Mouse (Mus musculus) myocyte (in vitro differentiated cells): ENCODE measurements at regions not wholly inside any gene's neighbourhood (a gene's known extent, or its start where the extent isn't known, plus 50 kb on each side); places are given as distances from the start of the nearest gene placed in this dataset.

Experiments
- H3K27me3 ChIP-seq: one replicate; pipeline ENCODE4 v1.6.1; 2011; ENCODE audit not compliant: control insufficient read depth, insufficient read depth, insufficient read length
- H3K36me3 ChIP-seq: one replicate; pipeline ENCODE4 v1.6.1; 2011; ENCODE audit not compliant: control insufficient read depth, insufficient read depth
- H3K4me2 ChIP-seq: one replicate; pipeline ENCODE4 v1.6.1; 2011; ENCODE audit warnings: low read depth, control low read depth
- H3K4me3 ChIP-seq: one replicate; pipeline ENCODE4 v1.5.1; 2011; ENCODE audit warnings: mild to moderate bottlenecking, control low read depth, moderate library complexity
- H3K79me2 ChIP-seq: one replicate; pipeline ENCODE4 v1.6.1; 2011; ENCODE audit not compliant: control insufficient read depth, insufficient read depth
- H3ac ChIP-seq: one replicate; pipeline ENCODE4 v1.6.1; 2011; ENCODE audit not compliant: control insufficient read depth, insufficient read length
- CEBPB ChIP-seq: IDR thresholded peaks from 2 replicates; pipeline ENCODE4 v1.6.1; 2011; ENCODE audit warnings: mild to moderate bottlenecking, moderate library complexity; ENCODE audit not compliant: poor library complexity, insufficient read depth, severe bottlenecking
- E2F4 ChIP-seq: IDR thresholded peaks from one replicate; pipeline ENCODE4 v1.6.1; 2011; ENCODE audit warnings: mild to moderate bottlenecking, control low read depth, moderate library complexity; ENCODE audit not compliant: insufficient read depth
- MAX ChIP-seq: IDR thresholded peaks from one replicate; pipeline ENCODE4 v1.6.1; 2011; ENCODE audit warnings: low read depth, mild to moderate bottlenecking, control low read depth
- MYOD1 ChIP-seq, 3 experiments: IDR thresholded peaks; one replicate each; pipeline ENCODE4 v1.6.1; 2011; ENCODE audit warnings: control low read depth in 2 of 3, low read depth in 2 of 3, mild to moderate bottlenecking in 2 of 3, moderate library complexity in 1 of 3; ENCODE audit not compliant: insufficient read length in 2 of 3, control insufficient read depth in 1 of 3
- MYOG ChIP-seq, 3 experiments: IDR thresholded peaks; one replicate each; pipeline ENCODE4 v1.6.1; 2011; ENCODE audit warnings: control low read depth in 2 of 3, low read depth in 2 of 3, mild to moderate bottlenecking in 2 of 3; ENCODE audit not compliant: insufficient read length in 2 of 3, control insufficient read depth in 1 of 3, insufficient read depth in 1 of 3
- POLR2A ChIP-seq: IDR thresholded peaks from one replicate; pipeline ENCODE4 v1.6.1; 2011; ENCODE audit warnings: low read depth, mild to moderate bottlenecking, control low read depth, moderate library complexity; ENCODE audit not compliant: insufficient read length
- POLR2AphosphoS2 ChIP-seq: IDR thresholded peaks from one replicate; pipeline ENCODE4 v1.6.1; 2011; ENCODE audit warnings: low read depth, control low read depth; ENCODE audit not compliant: insufficient read length
- REST ChIP-seq: IDR thresholded peaks from one replicate; pipeline ENCODE4 v1.6.1; 2011; ENCODE audit warnings: mild to moderate bottlenecking, control low read depth, moderate library complexity; ENCODE audit not compliant: insufficient read depth, insufficient read length
- SRF ChIP-seq: IDR thresholded peaks from one replicate; pipeline ENCODE4 v1.6.1; 2011; ENCODE audit warnings: low read depth; ENCODE audit not compliant: control insufficient read depth, insufficient read length
- TCF12 ChIP-seq: IDR thresholded peaks from one replicate; pipeline ENCODE4 v1.6.1; 2011; ENCODE audit warnings: mild to moderate bottlenecking, control low read depth; ENCODE audit not compliant: poor library complexity, insufficient read depth, severe bottlenecking
- TCF3 ChIP-seq: IDR thresholded peaks from one replicate; pipeline ENCODE4 v1.6.1; 2011; ENCODE audit warnings: low read depth, control low read depth; ENCODE audit not compliant: insufficient read length
- USF1 ChIP-seq: IDR thresholded peaks from one replicate; pipeline ENCODE4 v1.6.1; 2011; ENCODE audit warnings: low read depth, mild to moderate bottlenecking, control low read depth, moderate library complexity

DNA sequence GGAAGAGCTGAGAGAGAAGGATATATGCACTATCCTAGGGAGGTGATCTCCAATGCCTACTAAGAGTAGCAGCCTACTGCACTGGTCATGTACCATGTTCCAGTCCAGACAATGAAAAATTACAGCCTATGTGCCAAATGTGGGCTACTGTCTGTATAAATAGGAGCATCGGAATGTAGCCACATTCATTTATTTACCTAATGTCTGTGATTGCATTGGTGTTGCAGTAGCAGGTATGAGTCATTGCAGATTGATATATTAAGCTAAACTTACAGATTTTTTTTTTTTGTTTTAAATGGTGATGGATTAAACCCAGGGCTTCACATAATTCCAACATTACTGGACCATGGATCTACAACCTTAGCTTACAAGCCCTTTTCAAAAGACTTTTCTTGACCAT lies 468.0 kb downstream of the Phex start:
- H3ac ChIP-seq, result no peak overlapping the region
- no peak overlapping the region for H3K4me3 ChIP-seq
- TF ChIP-seq MYOG (IDR thresholded peaks at IDR 0.05; ENCODE audit: control insufficient read depth in 1 of 3, insufficient read depth in 1 of 3, insufficient read length in 2 of 3, low read depth in 2 of 3) (no peak), MAX (no peak), CEBPB (peak; percentile 88), USF1 (no peak), REST (no peak), TCF12 (no peak)
- H3K79me2 ChIP-seq, result no peaks in the 10 kb centered on the region
- no peaks in the 10 kb centered on the region for H3K36me3 ChIP-seq
- no peak overlapping the region for H3K4me2 ChIP-seq
- H3K27me3 ChIP-seq, result no peaks in the 10 kb centered on the region

DNA sequence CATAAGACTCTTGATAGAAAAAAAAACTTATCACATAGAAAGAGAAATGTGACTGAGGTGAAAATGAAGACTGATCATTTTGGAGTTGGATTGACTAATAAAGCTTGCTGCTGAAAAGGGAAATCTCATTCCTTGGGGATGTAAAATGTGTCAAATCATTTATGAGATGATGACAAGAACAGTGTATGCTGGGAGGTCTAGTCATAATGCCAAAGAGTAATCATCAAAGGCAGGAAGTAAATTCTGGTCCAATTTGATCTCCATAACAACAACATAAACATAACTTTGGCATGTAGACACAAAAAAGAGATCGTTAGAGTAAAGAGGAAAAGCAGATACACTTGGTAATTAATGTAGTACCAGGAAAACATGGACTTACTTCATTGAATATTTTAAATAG lies 470.9 kb downstream of the Phex start:
- H3K36me3 ChIP-seq, result no peaks in the 10 kb centered on the region
- H3K4me3 ChIP-seq, result no peak overlapping the region
- no peak overlapping the region for H3ac ChIP-seq
- no peaks in the 10 kb centered on the region for H3K79me2 ChIP-seq
- no peak for TF ChIP-seq TCF3
- no peak for TF ChIP-seq REST
- no peak for TF ChIP-seq MAX
- TF ChIP-seq CEBPB, result no peak
- no peak for TF ChIP-seq USF1
- no peak for TF ChIP-seq MYOD1 (IDR thresholded peaks at IDR 0.05; ENCODE audit: control insufficient read depth in 1 of 3, insufficient read length in 2 of 3, low read depth in 2 of 3)
- TF ChIP-seq POLR2A, result no peak
- no peak for TF ChIP-seq E2F4
- no peak for TF ChIP-seq POLR2AphosphoS2
- no peak for TF ChIP-seq TCF12
- no peak for TF ChIP-seq MYOG (IDR thresholded peaks at IDR 0.05; ENCODE audit: control insufficient read depth in 1 of 3, insufficient read depth in 1 of 3, insufficient read length in 2 of 3, low read depth in 2 of 3)
- no peak for TF ChIP-seq SRF
- no peak overlapping the region for H3K4me2 ChIP-seq
- no peaks in the 10 kb centered on the region for H3K27me3 ChIP-seq

DNA sequence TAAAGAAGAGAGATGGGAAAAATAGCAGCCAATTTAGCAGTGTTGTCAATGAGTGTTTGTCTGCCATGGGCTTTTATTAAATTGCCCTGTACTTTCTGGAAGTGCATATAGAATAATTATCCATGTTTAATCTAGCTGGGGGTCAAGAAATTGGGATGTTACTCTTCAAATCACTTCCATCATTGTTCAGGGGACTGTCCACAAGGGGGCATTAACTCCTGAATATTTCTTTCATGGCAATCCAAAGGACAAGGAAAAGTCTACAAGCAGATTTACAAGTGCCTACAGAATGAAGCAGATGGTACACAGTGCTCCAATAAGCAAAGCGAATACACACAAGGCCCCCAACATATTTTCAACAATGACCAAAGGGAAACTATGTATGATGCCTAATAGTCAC lies 501.7 kb downstream of the Phex start:
- no peak overlapping the region for H3ac ChIP-seq
- H3K4me2 ChIP-seq, result no peak overlapping the region
- H3K36me3 ChIP-seq, result no peaks in the 10 kb centered on the region
- no peak for TF ChIP-seq E2F4
- no peaks in the 10 kb centered on the region for H3K79me2 ChIP-seq
- H3K27me3 ChIP-seq, result no peaks in the 10 kb centered on the region
- H3K4me3 ChIP-seq, result no peak overlapping the region
